Mouse (Mus musculus) bone marrow, adult 2 months (tissue): Measurements from ENCODE around the gene Chrna1. TPM values are rescaled to one million over a fixed set of nuclear protein-coding genes. Genes with fewer than 3 reads are reported as not detected.

Experiments used
- H3K27ac ChIP-seq: fragments of 200-500 bp; 2 replicates; pipeline ENCODE4 v1.5.1; 2012; ENCODE audit warnings: low read depth, mild to moderate bottlenecking, control low read depth, inconsistent platforms, low read length; ENCODE audit not compliant: control insufficient read depth, poor library complexity, insufficient read depth
- H3K4me1 ChIP-seq: fragments of 200-500 bp; 2 replicates; pipeline ENCODE4 v1.6.1; 2011; ENCODE audit warnings: low read length; ENCODE audit not compliant: control insufficient read depth, insufficient read depth
- H3K4me3 ChIP-seq: fragments of 200-500 bp; replicated peaks from 2 replicates; pipeline ENCODE3; 2011; ENCODE audit warnings: mild to moderate bottlenecking, low read depth, low read length, control low read depth; ENCODE audit not compliant: control insufficient read depth
- CTCF ChIP-seq: fragments of 200-500 bp; IDR thresholded peaks from 2 replicates; pipeline ENCODE4 v1.5.1; 2011; ENCODE audit warnings: low read length, control low read depth; ENCODE audit not compliant: control insufficient read depth, insufficient read depth
- POLR2A ChIP-seq: fragments of 200-500 bp; IDR thresholded peaks from 2 replicates; pipeline ENCODE4 v1.6.1; 2011; ENCODE audit warnings: low read depth, mild to moderate bottlenecking, control low read depth, low read length, borderline replicate concordance; ENCODE audit not compliant: control insufficient read depth
- WGBS: fragments of 180-500 bp; shearing (Covaris S2); methylation state at CpG from one replicate; pipeline ENCODE4 v1.1.7; 2018; 5-methylcytosine and 5-hydroxymethylcytosine counted together
- polyA plus RNA-seq: library from polyadenylated mRNA; stranded (reverse); fragments of >200 nt; gene quantifications from 2 replicates; pipeline ENCODE4 v1.2.4, GENCODE M21; 2011; ENCODE audit warnings: low replicate concordance; ENCODE audit not compliant: missing spikeins, insufficient read depth, insufficient read length

Chrna1 gene
- polyA plus RNA-seq, 1 experiment = not detected

- WGBS = 71% methylated on average over 5 of the region's 5 CpGs
- TF ChIP-seq POLR2A = no peak
- no peak for TF ChIP-seq CTCF
- H3K4me3 ChIP-seq = no peak overlapping the region
- no peak overlapping the region for H3K27ac ChIP-seq
- H3K4me1 ChIP-seq = peaks cover 1% of the 10 kb centered on the region; the same call in 1 of the 2 replicates
Observed at GRCm38 (mm10) chr2:73530487-73530886, 49.7 kb downstream of the Chrna1 start.

- H3K27ac ChIP-seq = peak within 1 kb of the TSS; percentile 65
- peaks cover 1% of the 10 kb centered on the region; the same call in 1 of the 2 replicates for H3K4me1 ChIP-seq
- TF ChIP-seq POLR2A = peak; percentile 21; the same call in 1 of the 2 replicates
- no peak for TF ChIP-seq CTCF
- H3K4me3 ChIP-seq = peak within 1 kb of the TSS; percentile 50
- WGBS = 9% methylated on average over 54 of the region's 66 CpGs
Observed at GRCm38 (mm10) chr2:73529356-73530330, 50.5 kb downstream of the Chrna1 start, which contains the start of gene Wipf1. Wipf1 (minus strand) TSS chr2:73529734.

- TF ChIP-seq CTCF = no peak
- peak overlapping the region; percentile 65 for H3K27ac ChIP-seq
- 8% methylated on average over 59 of the region's 59 CpGs for WGBS
- H3K4me1 ChIP-seq = peaks cover 1% of the 10 kb centered on the region; the same call in 1 of the 2 replicates
- H3K4me3 ChIP-seq = peak overlapping the region; percentile 50
Observed at GRCm38 (mm10) chr2:73528516-73529355, 51.4 kb downstream of the Chrna1 start.

GRCm38 (mm10) chr2:73527956-73528355 is 52.2 kb downstream of the Chrna1 start:
- Histone ChIP-seq H3K4me1 (peaks cover 1% of the 10 kb centered on the region; the same call in 1 of the 2 replicates), H3K27ac (no peak overlapping the region), H3K4me3 (no peak overlapping the region)
- 88% methylated on average over 11 of the region's 11 CpGs for WGBS
- TF ChIP-seq CTCF = no peak
- TF ChIP-seq POLR2A = no peak

GRCm38 (mm10) chr2:73526691-73527090 is 53.4 kb downstream of the Chrna1 start:
- Histone ChIP-seq H3K4me3 (no peak overlapping the region), H3K27ac (no peak overlapping the region), H3K4me1 (peaks cover 1% of the 10 kb centered on the region; the same call in 1 of the 2 replicates)
- WGBS = 41% methylated on average over 9 of the region's 9 CpGs
- TF ChIP-seq CTCF (no peak), POLR2A (no peak)

GRCm38 (mm10) chr2:73522891-73523290 is 57.2 kb downstream of the Chrna1 start:
- TF ChIP-seq POLR2A (no peak), CTCF (no peak)
- Histone ChIP-seq H3K27ac (no peak overlapping the region), H3K4me3 (no peak overlapping the region), H3K4me1 (peaks cover 1% of the 10 kb centered on the region; the same call in 1 of the 2 replicates)
- WGBS = 52% methylated on average over 8 of the region's 8 CpGs

- WGBS = 76% methylated on average over 6 of the region's 6 CpGs
- Histone ChIP-seq H3K4me3 (no peak overlapping the region), H3K4me1 (peaks cover 1% of the 10 kb centered on the region; the same call in 1 of the 2 replicates), H3K27ac (no peak overlapping the region)
- TF ChIP-seq CTCF = no peak
Observed at GRCm38 (mm10) chr2:73522336-73522735, 57.8 kb downstream of the Chrna1 start.

- Histone ChIP-seq H3K27ac (no peak overlapping the region), H3K4me3 (no peak overlapping the region), H3K4me1 (peaks cover 1% of the 10 kb centered on the region; the same call in 1 of the 2 replicates)
- WGBS = 37% methylated on average over 5 of the region's 5 CpGs
- TF ChIP-seq CTCF (no peak), POLR2A (no peak)
Observed at GRCm38 (mm10) chr2:73521737-73522136, 58.4 kb downstream of the Chrna1 start.
